ENCODE assay signal across 1 mouse cellular context in the genomic region with DNA sequence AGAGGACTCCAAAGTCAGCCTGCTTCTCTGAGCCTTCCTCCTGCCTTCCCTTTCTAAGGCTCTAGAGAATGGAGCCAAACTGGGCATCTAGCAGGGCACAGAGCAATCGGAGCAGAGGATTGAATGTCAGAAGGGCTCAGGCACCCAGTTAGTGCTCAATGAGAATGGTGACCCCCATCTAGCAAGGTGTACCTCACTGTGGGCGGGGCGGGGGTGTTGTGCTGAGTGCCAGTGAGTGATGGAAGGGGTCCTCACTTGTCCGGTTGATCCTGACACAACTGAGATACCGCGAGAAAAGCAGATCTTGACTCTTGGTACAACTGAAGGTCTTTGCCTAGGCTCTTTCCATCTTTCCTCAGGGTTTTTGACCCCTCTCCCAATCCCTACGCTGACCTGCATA.
TF ChIP-seq lines count a peak whose summit lies in the region.

No protein-coding gene starts in this region.

TF ChIP-seq in myocyte, 11 proteins besides CTCF, POLR2A, EP300 and RAD21 (continued from another document):
- TF ChIP-seq MYOD1 (IDR thresholded peaks at IDR 0.05; ENCODE audit: control insufficient read depth in 1 of 3, insufficient read length in 2 of 3, low read depth in 2 of 3), result no peak
